Mouse (Mus musculus) MN1 (cell line): ENCODE results near the gene Tsen34.
"Not testable (repeated sequence)": the region's sequence is repeated elsewhere in the genome, so short reads cannot be mapped to it uniquely, and the experiment has no call there.

Experiments used
- DNase-seq: peaks from one replicate; pipeline ENCODE4 v3.0.0-alpha.2; 2016; ENCODE audit warnings: low spot score

The Tsen34 gene

DNA sequence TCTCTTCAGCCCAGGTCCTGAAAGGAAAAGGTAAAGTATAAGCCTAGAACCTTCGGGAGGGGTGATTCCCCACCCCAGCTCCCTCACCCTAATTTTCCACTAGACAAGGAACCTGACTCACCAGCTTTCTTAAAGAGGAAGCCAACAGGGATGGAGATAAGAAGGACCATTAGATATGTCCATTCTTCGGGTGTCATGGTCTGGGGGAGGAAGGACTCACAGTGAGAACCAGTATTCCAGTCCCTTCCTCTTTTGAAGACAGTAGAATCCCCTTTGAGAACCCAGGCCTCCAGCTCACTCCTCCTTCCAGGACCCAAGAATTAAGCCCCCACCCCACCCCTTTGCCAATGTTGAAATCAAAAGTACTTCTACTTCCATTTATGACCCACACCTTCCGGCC, 744 bp upstream of the Tsen34 start:
- DNase-seq = no peak

DNA sequence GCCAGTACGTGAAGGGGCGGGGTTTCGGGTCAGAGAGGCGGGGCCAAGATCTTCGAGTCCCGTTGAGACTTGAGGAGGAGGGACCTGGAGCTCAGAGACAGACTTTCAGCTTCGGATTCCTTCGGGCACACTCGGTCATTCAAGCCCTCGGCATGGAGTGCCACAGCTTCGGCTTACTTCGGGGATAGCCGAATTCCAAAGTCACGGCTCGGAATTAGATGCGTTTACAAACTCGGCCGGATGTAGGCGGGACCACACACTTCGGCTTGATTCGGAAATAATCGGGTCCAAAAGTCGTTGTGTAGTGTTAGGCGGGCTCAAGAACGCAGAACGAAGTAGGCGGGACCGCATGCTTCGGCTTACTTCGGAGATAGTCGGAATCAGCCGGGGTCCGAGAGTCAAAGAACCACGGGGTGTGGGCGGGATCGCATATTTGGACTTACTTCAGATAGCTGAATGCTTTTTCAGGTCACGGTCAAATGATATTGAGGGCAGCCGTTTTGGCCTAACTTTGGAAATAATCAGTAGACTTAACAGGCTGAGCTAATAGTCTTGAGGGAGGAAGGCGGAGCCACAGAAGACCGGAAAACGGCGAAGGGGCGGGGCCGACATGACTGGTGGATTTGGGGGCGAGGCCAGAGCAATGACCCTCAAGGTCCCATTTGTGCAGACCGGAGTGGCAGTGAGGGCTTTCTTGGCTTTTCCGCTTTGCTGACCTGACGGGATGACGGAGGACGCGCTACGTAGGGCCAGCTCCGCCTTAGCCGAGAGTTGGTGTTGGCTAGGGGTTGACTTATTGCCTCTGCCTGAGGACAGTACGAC, 535 bp downstream of the Tsen34 start, which contains the start of gene Mboat7:
Gene Mboat7, minus strand, starts transcription at position 537 of the 822 bp plus-strand sequence.
- DNase-seq = peak; percentile 96

DNA sequence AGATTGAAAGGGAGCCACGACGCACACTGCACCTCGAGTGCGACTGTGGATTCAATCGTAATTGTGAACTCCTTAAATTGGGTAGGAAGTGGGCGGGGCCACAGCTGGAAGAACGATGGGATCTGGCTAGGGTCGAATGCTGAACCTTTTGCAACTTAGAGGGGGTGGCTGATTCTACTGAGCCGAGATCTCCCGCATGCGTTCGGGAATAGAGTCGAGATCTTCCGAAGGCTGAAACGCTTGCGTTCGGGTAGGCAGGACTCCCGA, 1.1 kb downstream of the Tsen34 start:
- no peak for DNase-seq

DNA sequence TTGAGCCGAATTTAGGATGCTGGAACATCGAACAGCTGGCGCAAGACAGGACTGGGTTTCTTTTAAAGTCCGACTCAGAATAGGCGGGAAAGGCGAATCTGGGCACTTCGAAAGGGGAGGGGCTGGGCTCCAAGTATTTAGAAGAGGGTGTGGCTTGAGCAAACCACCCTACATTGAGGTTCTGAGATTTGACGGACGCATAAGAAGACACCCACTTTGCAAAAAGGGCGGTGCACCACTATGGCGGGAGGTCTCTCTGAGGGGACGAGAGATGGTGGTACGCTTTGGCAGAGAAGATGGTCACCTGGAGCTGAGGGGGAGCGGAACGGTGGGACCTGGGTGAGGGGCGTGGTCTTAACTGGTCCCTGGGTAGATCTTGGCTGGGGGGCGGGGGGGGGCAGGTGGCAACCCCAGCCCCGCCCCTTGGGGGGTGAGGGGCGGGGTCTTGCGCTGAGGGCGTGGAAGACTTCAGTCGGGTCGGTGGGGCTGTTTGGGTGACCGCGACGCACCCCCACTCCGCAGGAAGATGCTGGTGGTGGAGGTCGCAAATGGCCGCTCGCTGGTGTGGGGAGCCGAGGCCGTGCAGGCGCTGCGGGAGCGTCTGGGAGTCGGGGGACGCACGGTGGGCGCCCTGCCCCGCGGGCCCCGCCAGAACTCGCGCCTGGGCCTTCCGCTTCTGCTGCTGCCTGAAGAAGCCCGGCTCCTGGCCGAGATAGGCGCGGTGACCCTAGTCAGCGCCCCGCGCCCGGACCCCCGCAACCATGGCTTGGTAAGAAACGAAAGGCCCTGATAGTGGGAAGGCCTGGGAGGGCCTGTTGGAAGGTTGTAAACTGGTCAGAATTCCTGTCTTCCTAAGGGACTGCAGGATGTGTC, 1.6 kb downstream of the Tsen34 start:
- DNase-seq = peak; percentile 78

DNA sequence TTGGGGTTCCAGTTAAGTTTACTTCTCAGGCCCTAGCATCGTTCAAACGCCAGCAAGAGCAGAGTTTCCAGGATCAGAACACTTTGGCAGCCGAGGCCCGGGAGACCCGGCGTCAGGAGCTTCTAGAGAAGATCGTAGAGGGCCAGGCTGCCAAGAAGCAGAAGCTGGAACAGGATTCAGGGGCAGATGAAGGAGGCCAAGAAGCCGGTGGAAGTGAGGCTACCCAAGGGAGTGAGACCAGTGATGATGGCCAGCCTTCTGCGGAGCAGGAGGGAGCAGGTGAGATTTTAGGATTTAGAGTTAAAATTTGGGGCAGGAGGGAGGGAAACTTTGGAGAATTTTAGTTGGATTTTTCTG, 2.3 kb downstream of the Tsen34 start:
- DNase-seq = not testable (repeated sequence)

DNA sequence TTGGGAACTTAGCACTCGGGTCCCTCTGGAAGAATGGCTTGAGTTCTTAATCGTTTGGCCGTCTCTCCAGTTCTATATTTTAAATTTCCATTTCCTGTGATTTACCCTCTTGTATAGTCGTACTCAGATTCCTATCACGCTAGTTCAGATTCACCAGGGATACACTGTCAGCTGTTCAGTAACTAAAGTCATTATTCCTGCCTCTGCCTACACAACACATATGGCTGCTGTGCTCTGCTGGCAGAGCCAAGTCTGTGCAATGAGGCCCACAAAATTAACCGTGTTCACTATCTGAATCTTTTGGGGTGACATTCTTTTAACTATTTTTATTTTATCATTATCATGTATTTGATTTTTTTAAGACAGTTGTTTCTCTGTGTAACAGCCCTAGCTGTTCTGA, 5.8 kb downstream of the Tsen34 start:
- DNase-seq = no peak

DNA sequence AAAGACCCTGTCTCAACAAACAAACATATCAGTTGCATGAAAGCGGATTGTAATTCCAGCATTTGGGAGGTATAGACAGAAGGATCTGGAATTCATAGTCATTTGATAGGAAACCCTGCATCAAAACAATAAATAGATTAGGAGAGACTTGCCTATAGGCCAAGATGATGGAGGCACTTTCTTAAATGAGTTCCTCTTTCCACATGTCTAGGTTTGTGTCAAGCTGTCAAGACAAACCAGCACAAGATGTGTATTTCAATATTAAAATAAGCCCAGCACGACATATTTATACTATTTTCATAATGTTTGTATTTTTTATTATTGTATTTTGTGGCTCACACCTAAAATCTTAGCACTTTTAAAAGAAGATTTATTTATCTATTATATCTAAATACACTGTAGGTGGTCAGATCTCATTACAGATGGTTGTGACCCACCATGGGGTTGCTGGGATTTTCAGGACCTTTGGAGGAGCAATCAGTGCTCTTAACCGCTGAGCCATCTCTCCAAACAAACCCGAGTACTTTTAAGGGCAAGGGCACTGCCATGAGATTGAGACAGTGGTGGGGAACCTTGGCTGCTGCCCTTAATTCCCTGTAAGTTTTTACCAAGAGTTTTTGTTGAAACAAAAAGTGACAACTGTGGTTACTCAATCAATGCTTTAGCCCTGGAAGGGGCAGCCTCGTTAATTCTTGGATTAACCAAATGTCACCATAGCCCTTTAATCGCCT, 10.7 kb downstream of the Tsen34 start:
- DNase-seq = no peak

DNA sequence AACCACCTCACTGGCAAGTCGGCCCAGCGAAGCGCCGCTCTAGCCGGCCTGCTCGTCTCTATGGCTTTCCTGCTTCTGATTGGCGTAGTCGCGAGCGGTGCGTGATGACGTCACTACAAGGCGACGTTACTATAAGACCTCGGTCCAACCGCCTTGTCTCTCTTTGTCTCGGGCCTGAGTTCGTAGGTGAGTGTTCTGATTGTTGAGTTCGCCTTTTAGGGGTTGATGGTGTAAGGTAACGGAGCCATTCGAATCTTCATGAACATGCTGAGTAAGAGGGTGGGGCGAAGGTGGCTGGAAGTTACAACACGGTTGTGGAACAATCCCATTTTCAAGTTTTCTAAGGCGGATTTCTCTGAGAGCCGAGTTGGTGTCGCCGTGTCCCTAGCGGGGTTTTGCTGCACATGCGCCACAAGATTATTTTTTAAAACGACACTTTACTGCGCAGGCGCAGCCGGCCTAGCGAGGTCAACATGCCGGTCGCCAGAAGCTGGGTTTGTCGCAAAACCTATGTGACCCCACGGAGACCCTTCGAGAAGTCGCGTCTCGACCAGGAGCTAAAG, 11.3 kb downstream of the Tsen34 start, which contains the start of gene Rps9:
Gene Rps9, plus strand, starts transcription at position 115 of the 563 bp plus-strand sequence.
- peak; percentile 93 for DNase-seq

DNA sequence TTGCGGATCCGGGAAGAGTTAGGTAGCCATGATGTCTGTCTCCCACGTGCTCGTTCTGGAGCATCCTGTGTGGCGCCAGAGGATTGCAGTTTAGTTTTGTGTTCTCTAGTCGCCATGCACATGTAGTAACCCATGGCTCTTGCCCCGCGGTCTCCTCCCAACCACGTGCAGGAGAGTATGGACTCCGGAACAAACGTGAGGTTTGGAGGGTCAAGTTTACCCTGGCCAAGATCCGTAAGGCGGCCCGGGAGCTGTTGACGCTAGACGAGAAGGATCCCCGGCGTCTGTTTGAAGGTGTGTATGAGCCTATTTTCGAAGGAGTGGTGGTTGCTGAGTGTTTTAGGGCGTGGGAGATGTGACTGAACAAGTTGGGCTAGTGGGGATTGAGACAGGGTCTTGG, 11.8 kb downstream of the Tsen34 start:
- no peak for DNase-seq

DNA sequence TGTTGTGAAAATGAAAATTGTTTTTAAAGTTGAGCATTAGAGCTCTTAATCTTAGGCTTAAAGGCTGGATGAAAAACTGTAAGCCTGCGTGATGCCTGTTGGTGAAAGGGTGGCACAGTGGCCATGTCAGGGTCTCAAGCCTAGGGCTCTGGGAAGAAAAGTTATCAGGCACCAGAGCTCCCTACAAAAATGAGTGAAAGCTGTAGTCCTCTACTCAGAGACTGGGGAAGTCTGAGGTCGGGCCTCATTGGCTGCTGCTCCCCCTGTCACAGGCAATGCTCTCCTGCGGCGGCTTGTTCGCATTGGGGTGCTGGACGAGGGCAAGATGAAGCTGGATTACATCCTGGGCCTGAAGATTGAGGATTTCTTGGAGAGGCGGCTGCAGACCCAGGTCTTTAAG, 12.8 kb downstream of the Tsen34 start:
- DNase-seq = not testable (repeated sequence)

DNA sequence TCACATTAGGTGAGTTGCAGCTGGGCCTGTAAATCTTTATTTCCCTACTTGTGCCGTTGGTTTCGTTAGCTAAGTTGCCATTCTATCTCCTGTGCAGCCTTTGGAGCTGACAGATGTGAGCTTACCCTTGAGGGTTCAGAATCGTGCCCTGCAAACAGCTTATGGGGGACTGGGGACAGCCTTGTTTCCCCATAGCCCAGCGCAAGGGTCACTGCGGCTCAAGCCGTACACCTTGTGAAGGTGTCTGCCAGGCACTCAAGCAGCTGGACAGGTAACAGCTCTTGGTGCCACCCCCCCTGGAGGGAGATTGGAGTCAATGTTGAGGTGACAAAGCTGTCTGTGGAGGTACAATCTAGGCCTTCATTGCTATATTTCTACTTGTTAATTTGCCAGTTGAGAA, 13.2 kb downstream of the Tsen34 start:
- no peak for DNase-seq

DNA sequence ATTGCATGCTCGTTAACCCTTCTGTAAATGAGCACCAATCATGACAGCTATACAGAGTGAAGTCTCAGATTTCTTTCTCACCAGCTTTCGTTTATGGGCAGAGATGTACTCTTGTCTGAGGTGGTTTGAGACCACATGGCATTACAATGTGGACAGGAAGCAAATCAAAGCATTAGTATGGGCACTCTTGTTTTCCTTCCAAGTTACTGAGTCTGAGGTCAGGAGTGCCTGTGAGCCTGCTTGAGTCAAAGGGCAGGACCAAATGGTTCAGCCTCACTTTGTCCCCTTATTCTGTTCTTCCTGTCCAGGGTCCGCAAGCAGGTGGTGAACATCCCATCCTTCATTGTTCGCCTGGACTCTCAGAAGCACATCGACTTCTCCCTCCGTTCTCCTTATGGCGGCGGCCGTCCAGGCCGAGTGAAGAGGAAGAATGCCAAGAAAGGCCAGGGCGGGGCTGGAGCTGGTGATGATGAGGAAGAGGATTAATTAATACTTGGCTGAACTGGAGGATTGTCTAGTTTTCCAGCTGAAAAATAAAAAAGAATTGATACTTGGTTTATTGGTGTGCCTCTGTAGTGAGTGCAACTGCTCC, 13.8 kb downstream of the Tsen34 start:
- no peak for DNase-seq

DNA sequence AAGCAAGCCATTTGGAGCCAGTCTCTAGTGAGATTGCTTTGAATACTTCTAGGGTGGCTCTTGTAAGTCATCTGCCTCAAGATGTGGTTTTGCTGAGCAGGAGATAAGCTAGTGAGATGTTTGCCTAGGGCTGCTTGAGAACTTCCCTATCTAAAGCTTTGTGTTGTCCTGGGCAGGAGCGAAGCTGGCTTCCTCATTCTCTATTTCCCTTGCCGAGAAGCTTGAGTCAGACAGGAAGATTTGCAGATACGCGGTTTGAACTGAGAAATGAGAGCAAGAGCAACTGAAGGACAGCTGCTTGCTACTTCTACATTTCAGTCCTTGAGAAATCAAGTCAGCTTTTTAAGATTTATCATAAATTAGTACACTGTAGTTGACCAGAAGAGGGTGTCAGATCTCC, 14.4 kb downstream of the Tsen34 start:
- DNase-seq = no peak

DNA sequence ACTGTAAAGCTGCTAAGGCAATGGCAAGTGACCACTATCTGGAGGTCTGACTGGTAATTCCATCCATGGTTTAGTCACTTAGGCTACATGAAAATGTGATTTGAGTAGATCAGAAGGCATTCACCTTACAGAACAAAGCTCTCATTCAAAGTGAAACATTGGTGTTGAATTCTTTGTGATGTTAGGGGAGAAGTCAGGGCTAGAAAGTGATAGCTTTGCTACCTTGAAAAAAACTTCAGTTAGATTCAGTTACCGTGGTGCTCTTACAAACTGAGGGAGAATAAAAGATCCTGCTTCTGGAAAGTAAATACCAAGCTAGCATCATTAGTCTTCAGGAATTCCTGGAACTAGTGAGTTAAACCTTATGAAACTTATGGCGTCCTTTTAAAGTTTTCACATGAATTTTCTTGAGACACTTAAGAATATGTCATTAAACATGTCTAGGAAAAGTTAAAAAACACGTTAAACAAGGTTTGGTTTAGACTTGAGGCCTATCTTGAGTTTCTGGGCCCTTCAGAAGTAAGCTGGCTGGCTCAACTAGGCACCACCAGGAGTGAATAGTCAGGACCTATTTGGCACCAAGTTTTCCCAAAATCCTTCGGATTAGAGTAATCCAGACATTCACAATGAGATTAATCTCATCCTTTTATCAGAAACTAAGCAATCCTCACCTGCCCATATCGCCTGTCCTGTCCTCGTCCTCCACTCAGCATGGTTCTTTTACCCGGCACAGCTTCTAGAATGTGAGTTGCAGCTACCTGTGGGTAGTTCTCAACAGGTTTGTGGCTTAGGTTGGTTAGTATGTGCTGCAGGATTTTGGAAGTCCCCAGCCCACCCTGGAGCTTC, 15.1 kb downstream of the Tsen34 start:
- no peak for DNase-seq

DNA sequence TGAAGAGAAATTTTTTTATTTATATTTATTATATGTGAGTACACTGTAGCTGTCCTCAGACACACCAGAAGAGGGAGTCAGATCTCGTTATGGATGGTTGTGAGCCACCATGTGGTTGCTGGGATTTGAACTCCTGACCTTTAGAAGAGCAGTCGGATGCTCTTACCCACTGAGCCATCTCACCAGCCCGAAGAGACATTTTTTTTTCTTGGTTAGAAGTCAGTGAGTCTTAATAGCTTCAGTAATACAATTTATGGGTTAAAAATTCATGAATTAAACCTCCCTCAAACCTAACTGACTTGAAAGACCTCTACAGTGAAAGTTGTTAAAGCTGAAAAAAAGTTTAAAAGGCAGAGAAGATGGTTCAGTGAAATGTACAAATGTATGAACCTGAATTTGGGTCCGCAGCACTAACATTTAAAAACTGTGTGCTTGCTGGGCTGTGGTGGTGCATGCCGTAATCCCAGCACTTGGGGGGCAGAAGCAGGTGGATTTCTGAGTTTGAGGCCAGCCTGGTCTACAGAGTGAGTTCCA, 15.9 kb downstream of the Tsen34 start:
- DNase-seq = not testable (repeated sequence)

DNA sequence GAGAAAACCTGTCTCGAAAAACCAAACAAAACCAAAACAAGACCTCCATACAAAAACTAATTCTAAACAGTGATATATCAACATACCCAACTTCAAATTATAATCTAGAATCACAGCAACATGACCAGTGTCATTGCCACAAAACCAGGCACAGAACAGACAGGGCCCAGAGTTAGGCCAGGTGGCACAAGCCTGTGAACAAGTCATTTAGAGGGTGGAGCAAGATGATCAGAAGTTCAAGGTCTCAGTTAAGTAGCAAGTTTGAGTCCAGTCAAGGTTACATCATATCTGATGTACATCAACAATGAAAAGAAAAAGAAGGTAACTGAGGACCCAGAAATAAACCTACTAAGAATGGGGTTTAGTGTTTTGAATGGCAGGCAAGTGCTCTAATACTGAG, 16.3 kb downstream of the Tsen34 start:
- DNase-seq = no peak

DNA sequence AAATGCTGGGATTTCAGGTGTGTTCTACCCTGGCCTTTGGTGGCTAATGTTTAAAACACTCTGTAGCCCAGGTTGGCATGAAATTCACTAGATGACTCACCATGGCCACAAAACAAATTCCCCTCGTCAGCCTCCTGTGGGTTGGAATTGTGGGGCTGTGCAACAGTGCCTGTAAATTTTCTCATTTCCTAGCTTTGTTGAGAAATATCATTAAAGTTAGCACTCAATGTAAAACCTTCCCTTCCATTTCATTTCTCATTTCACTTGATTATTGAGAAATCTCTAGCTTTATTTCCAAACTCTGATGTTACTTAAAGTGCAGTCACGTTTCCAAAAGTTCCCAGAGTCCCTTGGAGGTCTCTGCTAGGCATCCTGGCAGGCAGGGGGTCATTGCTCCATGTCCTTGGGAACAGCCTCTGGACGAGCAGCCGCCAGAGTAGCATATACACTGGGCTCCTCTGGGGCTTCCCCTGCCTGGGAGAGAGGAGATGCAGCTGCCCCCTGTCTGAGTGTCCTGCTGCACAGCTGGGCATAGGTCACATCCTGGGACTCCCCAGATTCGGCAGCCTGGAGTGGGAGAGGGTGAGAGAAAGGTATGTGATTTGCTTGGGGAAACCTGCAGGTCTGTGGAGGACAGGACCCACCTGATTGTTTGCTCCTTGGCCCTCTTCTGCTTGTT, 19.7 kb downstream of the Tsen34 start:
- no peak for DNase-seq

DNA sequence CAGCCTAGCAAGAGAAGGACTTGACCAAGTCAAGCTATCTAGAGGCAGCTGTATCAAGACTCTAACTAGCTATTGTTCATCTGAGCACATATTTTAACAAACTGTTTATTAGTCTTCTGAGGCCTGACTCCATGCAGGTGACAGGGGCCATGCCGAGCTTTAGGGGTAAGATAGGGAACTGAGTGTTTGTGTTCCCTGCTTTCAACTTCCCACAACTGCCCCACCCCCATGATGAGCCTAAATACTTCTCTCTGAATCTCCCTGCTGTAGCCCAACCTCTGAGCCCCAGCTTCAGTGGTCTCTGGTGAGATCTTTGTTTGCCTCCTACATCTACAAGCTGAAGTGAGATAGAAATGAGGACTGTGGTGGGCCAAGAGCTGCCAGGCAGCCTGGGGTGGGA, 22.6 kb downstream of the Tsen34 start:
- DNase-seq = no peak

DNA sequence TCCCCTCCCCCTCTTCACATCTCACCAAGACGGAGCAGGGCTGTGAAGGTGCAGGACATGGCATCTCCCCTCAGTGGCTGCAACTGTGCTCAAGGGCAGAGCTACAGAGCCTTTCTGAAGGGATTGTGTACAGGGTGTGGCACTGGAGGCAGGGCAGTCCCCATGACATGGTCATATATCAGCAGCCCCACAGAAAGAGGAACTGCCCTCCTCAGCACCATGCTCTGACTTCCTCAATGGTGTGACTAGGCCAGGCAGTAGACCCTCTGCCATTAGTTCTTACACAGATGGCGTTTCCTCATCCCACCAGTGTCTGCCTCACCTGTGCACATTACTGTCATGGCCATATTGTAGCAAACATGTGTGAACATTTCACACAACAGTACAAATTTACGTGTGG, 27.6 kb downstream of the Tsen34 start, which contains the start of gene Pirb:
Gene Pirb, minus strand, starts transcription at position 124 of the 400 bp plus-strand sequence.
- DNase-seq = not testable (repeated sequence)

DNA sequence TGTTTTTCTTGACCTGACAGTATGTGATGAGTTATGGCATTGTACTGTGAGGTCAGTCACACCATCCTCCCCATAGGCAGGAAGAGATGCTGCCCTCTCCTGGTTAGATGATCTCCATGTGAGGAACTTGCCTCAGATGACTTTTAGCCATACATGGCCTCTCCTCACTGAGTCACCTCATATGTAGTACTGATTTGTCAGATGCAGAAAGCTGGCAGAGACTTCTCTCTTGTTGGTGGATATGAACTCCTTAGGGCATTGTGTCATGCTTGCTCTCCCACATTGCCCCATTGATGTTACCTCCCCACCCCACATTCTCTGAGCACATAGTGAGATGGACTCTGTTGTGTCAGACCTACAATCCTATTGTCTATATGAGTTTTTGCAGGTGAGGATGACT, 32.8 kb downstream of the Tsen34 start:
- DNase-seq = not testable (repeated sequence)
